Mouse (Mus musculus): Measurements from ENCODE around the gene A930018P22Rik. TPM values are rescaled to one million over a fixed set of nuclear protein-coding genes. Genes with fewer than 3 reads are reported as not detected.

Gene A930018P22Rik
- polyA plus RNA-seq, 1 experiment from 2014 or later = 0.22 TPM

DNA sequence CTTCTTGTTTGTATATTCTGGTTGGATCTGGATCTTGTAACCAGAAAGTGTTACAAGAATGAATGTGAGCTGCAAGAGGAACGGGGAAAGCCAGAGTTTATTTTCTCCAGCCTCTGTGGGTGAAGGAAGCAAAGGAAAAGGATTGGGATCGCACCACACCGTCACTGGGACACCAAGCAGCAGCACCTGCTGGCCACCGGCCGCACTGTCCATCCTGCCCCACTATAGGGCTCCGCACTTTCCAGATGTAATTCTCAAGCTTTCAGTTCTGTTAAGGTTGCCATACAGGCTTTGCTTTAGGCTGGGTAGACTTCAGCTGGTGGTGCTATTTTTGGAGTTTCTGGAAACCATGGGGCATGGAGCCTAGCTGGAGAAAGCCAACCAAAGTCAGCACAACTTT lies 2.3 kb upstream of the A930018P22Rik start:
- ATAC-seq (ENCODE audit: insufficient read depth, low FRiP score, low read depth) = no peak
- Histone ChIP-seq H3K4me2 (no peak overlapping the region), H3K4me1 (peaks cover 12% of the 10 kb centered on the region), H3K4me3 (replicated peaks) (no peak overlapping the region), H3K9me3 (no peaks in the 10 kb centered on the region), H3K27me3 (replicated peaks) (no peaks in the 10 kb centered on the region), H3K9ac (no peak overlapping the region), H3K27ac (no peak overlapping the region), H3K36me3 (no peaks in the 10 kb centered on the region)
- 46% methylated on average over 6 of the region's 6 CpGs for WGBS

DNA sequence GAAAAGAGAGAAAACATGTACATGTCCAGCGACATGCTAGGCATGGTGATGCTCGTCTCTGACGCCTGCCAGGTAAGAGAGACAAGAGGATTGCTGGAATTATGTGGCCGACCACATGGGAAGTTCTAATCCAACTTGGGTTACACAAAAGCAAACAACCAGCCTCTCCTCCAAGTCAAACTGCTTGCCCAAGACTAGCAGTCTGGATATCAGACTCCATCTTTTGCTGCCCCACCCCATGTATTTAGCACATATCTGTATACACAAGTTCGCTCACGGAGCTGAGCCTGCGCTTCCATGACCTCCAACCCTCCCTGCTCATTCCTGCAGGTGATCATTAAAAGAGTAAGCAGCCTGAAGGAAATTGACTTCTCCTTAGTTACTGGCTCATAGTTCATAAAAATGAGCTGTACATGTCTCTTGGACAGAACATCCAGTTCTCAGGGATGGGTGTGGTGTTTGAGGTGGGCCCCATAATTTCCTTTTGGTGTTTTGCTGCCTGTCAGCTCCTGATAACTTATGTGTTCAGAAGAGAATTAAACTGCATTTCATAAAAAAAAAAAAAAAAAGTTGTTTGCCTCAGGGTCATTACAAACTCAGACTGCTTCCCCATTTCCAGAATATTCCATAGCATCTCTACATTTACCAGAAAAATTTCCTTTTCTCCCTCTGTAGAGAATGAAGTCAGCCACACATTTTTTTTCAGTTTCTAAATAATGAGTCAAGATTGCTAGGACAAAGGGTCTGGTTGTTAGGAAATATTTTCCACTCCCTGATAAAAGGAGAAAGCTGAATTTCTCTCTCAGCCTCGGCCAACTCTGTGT lies 676 bp upstream of the A930018P22Rik start:
- Histone ChIP-seq H3K27ac (peak overlapping the region; percentile 84), H3K4me2 (peak overlapping the region; percentile 98), H3K27me3 (replicated peaks) (no peaks in the 10 kb centered on the region), H3K36me3 (no peaks in the 10 kb centered on the region), H3K9ac (no peak overlapping the region), H3K4me3 (replicated peaks) (peak overlapping the region; percentile 74), H3K9me3 (no peaks in the 10 kb centered on the region), H3K4me1 (peaks cover 12% of the 10 kb centered on the region)
- ATAC-seq (ENCODE audit: insufficient read depth, low FRiP score, low read depth) = no peak
- 64% methylated on average over 8 of the region's 8 CpGs for WGBS

DNA sequence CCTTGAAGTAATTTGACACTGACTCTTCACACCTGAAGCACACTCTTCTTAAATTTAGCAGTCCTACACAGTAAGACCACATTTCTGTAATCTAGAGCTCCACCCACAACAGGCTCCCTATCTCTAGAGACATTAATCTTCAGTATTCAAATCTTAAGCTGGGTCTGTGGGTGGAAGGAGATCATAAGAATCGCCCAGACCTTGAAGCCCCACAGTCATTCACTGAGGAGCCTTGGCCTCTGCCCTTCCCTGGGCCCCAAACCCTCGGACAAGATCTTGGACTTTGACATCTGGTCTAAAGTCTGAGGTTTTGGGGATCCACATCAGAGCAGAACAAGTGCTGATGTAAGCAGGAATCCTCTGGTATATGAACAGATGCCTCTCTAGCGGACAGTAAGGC lies 971 bp downstream of the A930018P22Rik start:
- Histone ChIP-seq H3K4me1 (peaks cover 12% of the 10 kb centered on the region), H3K9ac (no peak overlapping the region), H3K4me2 (peak overlapping the region; percentile 98), H3K36me3 (no peaks in the 10 kb centered on the region), H3K9me3 (no peaks in the 10 kb centered on the region), H3K27me3 (replicated peaks) (no peaks in the 10 kb centered on the region), H3K27ac (no peak overlapping the region), H3K4me3 (replicated peaks) (peak overlapping the region; percentile 74)
- 50% methylated on average over 3 of the region's 3 CpGs for WGBS
- ATAC-seq (ENCODE audit: insufficient read depth, low FRiP score, low read depth) = 0 out of 2 replicates have a peak, but pooled peaks have one; percentile 5

DNA sequence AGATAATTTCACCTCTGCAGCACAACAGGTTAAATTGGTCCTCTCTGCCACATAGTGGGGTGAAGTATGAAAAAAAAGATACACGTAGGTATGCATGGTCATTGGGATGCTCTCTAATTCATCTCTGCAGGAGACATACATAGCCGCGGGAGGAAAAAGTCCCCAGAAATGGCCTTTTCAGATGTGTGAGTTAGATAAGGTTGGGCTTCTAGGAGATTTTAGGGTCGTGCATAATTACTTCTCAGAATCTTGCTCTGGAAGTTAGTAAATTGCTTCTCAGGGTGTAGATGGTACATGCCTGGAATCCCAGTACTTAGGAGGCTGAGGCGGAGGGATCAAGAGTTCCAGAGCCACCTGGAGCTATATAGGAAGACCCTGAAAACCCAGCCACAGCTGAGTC lies 1.5 kb downstream of the A930018P22Rik start:
- Histone ChIP-seq H3K27me3 (replicated peaks) (no peaks in the 10 kb centered on the region), H3K4me2 (no peak overlapping the region), H3K27ac (no peak overlapping the region), H3K4me1 (peaks cover 12% of the 10 kb centered on the region), H3K9ac (no peak overlapping the region), H3K9me3 (no peaks in the 10 kb centered on the region), H3K36me3 (no peaks in the 10 kb centered on the region), H3K4me3 (replicated peaks) (no peak overlapping the region)
- no peak for ATAC-seq (ENCODE audit: insufficient read depth, low FRiP score, low read depth)
- 72% methylated on average over 5 of the region's 5 CpGs for WGBS

DNA sequence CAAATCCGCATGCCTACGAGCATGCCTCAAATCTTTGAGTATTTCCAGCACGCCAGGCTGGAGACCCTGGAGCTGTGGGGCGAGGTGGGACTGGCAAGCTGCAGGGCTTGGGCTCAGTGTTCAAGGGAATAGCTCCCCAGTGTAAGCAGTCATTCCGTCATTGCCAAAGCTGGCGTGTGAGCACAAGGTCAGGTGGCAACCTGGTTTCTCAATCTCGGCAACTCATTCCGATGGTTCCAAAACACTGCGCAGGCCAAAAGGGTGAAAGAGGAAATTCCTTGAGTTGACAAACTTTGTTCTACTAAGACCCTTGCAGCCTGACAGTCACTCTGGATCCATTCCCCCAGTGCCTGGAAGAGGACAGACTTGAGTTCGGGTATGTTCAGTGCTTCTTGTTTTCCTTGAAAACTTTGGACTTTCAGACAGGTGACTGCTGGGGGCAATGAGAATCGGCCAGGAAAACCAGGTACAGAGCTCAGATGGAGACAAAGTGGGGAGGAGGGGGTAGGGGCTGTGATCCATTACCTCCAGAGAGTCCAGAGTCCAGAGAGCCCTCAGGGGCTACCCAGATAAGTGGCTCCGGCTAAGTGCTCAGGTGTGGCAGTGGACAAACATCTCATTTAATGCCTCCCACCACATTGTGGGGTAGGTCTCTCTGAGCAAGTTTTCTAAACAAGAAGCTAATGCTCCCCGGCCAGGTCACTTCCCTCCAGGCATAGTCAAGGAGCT lies 6.4 kb downstream of the A930018P22Rik start:
- Histone ChIP-seq H3K27ac (no peak overlapping the region), H3K4me3 (replicated peaks) (no peak overlapping the region), H3K27me3 (replicated peaks) (no peaks in the 10 kb centered on the region), H3K36me3 (no peaks in the 10 kb centered on the region), H3K4me1 (no peaks in the 10 kb centered on the region), H3K9ac (no peak overlapping the region), H3K4me2 (no peak overlapping the region; the same call in 1 of the 2 replicates), H3K9me3 (no peaks in the 10 kb centered on the region)
- peak; percentile 41; the same call in 1 of the 2 replicates for ATAC-seq (ENCODE audit: insufficient read depth, low FRiP score, low read depth)
- WGBS = 70% methylated on average over 13 of the region's 13 CpGs

DNA sequence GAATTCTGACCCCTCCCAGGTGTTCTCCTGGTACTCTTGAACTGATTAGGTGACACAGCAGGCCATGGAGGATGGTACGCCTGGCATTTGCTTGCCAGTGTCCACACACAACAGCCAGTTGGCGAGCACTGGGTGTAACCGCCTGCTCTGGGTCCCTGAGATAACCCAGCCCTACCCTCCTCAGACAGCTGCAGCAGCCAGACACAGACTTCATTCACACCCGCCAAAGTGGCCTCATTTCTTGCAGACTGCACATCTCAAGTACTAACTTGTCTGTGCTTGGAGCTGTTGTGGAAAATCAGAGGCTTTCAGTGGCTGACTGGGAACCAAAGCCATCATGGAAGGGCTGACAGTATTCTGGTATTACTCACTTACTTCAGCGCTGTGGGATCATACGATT lies 7.6 kb downstream of the A930018P22Rik start:
- H3K9ac ChIP-seq = no peak overlapping the region
- no peaks in the 10 kb centered on the region for H3K36me3 ChIP-seq
- H3K4me1 ChIP-seq = no peaks in the 10 kb centered on the region
- 0 out of 2 replicates have a peak overlapping the region, but pooled peaks have one; percentile 9 for H3K27ac ChIP-seq
- no peaks in the 10 kb centered on the region for H3K9me3 ChIP-seq
- peak; percentile 90 for ATAC-seq (ENCODE audit: insufficient read depth, low FRiP score, low read depth)
- H3K27me3 ChIP-seq (replicated peaks) = no peaks in the 10 kb centered on the region
- 57% methylated on average over 6 of the region's 6 CpGs for WGBS
- H3K4me3 ChIP-seq (replicated peaks) = no peak overlapping the region
- H3K4me2 ChIP-seq = no peak overlapping the region

DNA sequence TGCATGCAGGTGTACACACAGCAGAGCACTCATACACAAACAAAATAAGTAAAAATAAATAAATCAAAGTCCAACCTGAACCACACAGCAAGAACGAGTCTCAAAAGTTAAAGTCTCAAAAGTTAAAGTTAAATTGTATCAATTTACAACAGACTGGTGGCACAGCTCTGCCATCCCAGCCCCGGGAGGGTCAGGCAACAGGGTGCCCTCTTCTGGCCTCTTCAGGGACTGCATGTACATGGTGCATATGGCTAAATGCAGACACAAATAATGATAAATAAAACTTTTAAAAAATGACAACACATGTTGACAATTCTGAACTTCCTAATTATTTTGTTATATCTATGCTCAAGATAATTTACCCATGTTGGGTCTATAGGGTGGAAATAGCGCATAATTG lies 8.4 kb downstream of the A930018P22Rik start:
- no peak overlapping the region for H3K4me2 ChIP-seq

DNA sequence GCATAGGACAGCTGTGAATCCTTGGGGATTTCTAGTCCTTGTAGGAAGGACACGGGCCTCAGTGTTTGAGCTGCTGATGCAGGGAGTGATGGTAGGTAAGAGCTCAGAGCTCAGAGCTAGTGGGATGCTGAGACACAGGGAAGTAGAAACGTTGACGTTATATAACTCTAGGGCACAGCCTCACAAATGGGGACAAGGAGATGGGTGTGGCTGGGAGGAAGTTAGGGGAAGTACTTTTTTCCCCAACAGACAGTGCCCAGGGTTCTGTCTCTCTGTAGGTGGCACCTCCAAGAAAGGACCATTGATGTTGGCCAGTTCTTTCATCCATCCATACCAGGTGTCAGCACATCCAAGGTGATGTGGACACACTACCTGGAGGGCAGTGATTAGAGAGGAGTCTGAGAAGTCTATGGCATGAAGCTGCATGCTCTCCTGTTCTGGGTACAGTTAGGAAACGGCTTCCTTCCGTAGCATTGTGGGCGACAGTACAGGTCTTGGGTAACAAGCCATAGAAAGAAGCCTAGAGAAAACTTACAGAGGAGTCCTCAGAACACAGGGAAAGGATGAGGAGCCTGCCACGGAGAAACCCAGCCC lies 9.8 kb downstream of the A930018P22Rik start:
- Histone ChIP-seq H3K9me3 (no peaks in the 10 kb centered on the region), H3K27me3 (replicated peaks) (no peaks in the 10 kb centered on the region), H3K4me1 (no peaks in the 10 kb centered on the region), H3K36me3 (no peaks in the 10 kb centered on the region), H3K4me2 (no peak overlapping the region), H3K9ac (no peak overlapping the region), H3K4me3 (replicated peaks) (no peak overlapping the region), H3K27ac (no peak overlapping the region)
- 64% methylated on average over 7 of the region's 7 CpGs for WGBS
- ATAC-seq (ENCODE audit: insufficient read depth, low FRiP score, low read depth) = no peak

More for the DNA sequence above, 8.4 kb downstream of the A930018P22Rik start:
- Histone ChIP-seq H3K4me1 (no peaks in the 10 kb centered on the region), H3K4me3 (replicated peaks) (no peak overlapping the region), H3K27me3 (replicated peaks) (no peaks in the 10 kb centered on the region), H3K9ac (no peak overlapping the region), H3K27ac (no peak overlapping the region), H3K9me3 (no peaks in the 10 kb centered on the region), H3K36me3 (no peaks in the 10 kb centered on the region)
- WGBS = 66% methylated on average over 3 of the region's 3 CpGs
- no peak for ATAC-seq (ENCODE audit: insufficient read depth, low FRiP score, low read depth)

DNA sequence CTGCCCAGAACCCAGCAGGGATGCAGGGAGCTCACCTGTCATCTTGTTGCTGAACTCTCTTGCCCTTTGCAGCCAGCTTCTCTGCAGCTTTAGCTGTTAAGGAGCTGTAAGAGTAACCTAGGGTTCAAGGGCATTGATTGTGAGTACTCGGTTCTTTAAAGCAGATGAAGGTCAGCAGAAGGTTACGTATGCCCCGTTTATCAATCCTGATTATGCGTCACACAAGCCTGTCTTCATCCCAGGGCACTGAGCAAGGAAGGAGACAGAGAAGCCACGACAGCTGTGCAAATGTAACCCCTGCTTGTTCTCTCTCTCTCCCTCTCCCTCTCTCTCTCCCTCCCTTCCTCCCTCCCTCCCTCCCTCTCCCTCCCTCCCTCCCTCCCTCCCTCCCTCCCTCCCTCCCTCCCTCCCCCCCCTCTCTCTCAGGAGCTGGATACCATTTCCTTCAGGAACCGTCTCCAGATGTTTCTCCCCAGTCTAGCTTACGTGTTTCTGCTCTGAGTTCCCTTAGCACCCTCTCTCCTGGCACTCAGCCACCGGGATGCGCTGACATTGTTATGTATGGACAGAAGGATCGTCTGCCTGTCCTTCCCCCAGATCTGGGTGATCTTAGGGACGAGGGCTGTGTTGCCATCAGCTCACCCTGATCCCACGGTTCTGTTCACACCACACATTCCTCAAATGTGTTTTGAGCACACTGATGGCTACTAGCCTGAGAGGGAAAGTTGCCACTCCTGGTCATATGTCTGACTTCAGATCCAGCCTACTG lies 10.7 kb downstream of the A930018P22Rik start:
- H3K9me3 ChIP-seq = no peaks in the 10 kb centered on the region
- 25% methylated on average over 11 of the region's 12 CpGs for whole genome bisulfite sequencing
- no peak for ATAC-seq (ENCODE audit: insufficient read depth, low FRiP score, low read depth)
- H3K27ac ChIP-seq = no peak overlapping the region
- H3K27me3 ChIP-seq (replicated peaks) = no peaks in the 10 kb centered on the region
- H3K4me2 ChIP-seq = no peak overlapping the region
- no peak overlapping the region for H3K9ac ChIP-seq
- H3K36me3 ChIP-seq = no peaks in the 10 kb centered on the region
- no peak overlapping the region for H3K4me3 ChIP-seq (replicated peaks)
- H3K4me1 ChIP-seq = no peaks in the 10 kb centered on the region

DNA sequence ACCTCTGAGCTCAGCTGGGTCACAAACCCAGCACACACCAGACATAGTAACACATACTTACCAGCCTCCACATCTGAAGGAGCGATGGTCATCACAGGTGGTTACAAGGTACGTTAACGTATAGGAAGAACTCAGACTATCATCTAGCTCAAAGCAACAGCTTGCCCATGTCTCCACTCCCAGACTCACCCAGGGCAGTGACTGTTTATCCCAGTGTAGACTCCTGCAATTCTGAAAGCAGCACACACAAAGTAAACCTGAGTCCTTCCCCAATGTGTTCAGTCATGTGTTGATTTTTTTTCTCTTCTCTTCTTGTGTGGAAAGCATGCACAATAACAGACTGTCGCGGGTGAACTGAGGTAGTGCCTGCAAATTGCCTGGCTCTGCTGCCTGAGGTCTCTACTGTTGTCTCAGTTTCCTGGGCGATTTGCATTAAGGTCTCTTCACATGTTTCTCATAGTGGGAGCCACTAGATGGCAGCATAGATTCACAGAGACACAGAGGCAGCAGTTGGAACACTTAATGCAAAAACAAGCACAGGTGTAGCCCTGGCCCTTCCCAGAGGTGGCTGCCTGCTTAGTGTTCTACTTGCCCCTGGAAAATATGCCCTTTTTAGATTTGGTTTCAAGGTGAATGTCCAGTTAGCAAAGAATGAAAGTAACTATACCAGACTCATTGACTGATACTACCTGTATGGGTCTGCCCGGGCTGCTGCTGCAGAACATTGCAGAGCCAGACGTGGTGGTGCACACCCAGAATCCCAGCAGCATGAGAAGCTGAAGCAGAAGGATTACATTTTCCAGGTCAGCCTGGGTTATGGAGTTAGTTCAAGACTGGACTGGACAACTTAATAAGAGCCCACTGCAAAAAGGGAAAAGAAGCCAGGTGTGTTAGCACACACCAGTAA lies 11.8 kb downstream of the A930018P22Rik start:
- H3K4me2 ChIP-seq = no peak overlapping the region
- H3K27me3 ChIP-seq (replicated peaks) = no peaks in the 10 kb centered on the region
- 39% methylated on average over 8 of the region's 8 CpGs for WGBS
- no peaks in the 10 kb centered on the region for H3K36me3 ChIP-seq
- no peak overlapping the region for H3K9ac ChIP-seq
- no peaks in the 10 kb centered on the region for H3K9me3 ChIP-seq
- H3K4me3 ChIP-seq (replicated peaks) = no peak overlapping the region
- ATAC-seq (ENCODE audit: insufficient read depth, low FRiP score, low read depth) = no peak
- no peak overlapping the region for H3K27ac ChIP-seq
- no peaks in the 10 kb centered on the region for H3K4me1 ChIP-seq

DNA sequence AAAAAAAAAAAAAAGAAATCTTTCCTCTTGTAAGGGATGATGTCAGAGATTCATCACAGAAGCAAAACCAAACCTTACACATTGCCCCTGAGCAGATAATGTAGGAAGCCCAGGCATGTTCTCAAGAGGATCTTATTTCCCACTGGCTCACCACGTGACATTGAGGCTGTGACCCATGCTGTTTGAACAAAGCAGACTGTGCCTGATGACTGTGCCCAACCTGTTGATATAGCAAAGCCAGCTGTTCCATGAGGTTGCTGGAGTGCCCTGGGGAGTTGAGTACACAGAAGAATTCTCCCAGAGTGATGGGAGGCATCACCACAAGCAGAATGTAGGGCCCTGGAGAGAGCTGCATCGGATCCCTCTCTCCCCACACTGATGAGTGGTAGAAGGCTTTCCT lies 13.4 kb downstream of the A930018P22Rik start:
- Histone ChIP-seq H3K9ac (no peak overlapping the region), H3K36me3 (no peaks in the 10 kb centered on the region), H3K27ac (no peak overlapping the region), H3K4me2 (no peak overlapping the region), H3K9me3 (no peaks in the 10 kb centered on the region), H3K4me1 (no peaks in the 10 kb centered on the region), H3K27me3 (replicated peaks) (no peaks in the 10 kb centered on the region), H3K4me3 (replicated peaks) (no peak overlapping the region)
- no peak for ATAC-seq (ENCODE audit: insufficient read depth, low FRiP score, low read depth)
- 70% methylated on average over 2 of the region's 2 CpGs for WGBS

All from stomach, embryonic 15.5 days (tissue).